Mouse (Mus musculus) megakaryocyte, embryonic 14.5 days (primary cell): ENCODE results near the gene Spata33.

Experiments
- FLI1 ChIP-seq: IDR thresholded peaks from 2 replicates; pipeline ENCODE4 v1.6.1; 2012; ENCODE audit warnings: low read length, inconsistent platforms, mixed read lengths
- GATA1 ChIP-seq: IDR thresholded peaks from 3 replicates; pipeline ENCODE4 v1.6.1; 2012; ENCODE audit warnings: mixed read lengths, low read length, inconsistent platforms, borderline replicate concordance

DNA sequence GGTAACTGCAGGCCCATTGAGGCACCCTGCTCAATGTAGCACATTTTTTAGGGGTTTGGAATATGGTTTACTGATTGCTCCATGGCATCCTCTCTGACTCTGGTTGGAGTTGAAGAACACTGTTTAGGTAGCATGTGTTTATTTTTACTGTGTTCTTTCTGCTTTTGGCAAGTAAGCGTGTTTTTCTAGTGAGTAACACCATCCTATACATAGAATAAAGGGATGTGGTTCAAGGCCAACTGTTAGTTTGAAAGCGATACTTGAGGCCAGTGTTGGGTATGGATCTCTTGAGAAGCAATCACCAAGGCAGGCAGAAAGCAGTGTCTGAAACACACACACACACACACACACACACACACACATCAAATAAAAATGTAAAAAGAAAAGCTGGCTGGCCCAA, 24.6 kb upstream of the Spata33 start:
- no peak for TF ChIP-seq GATA1
- no peak for TF ChIP-seq FLI1
